Mouse (Mus musculus): ENCODE results near the gene Sprr3.
"Not testable (repeated sequence)": the region's sequence is repeated elsewhere in the genome, so short reads cannot be mapped to it uniquely, and the experiment has no call there.

Sprr3 gene

GRCm38 (mm10) chr3:92458620-92459019, at the start of gene Sprr3:
Gene Sprr3, minus strand, starts transcription at chr3:92458720.
- in situ Hi-C loops (cut with MboI; ENCODE audit: low sequenced_read_pairs) = no loop called here

- in situ Hi-C loops (cut with MboI; ENCODE audit: low sequenced_read_pairs) = no loop called here
Observed at GRCm38 (mm10) chr3:92508185-92508584, 49.7 kb upstream of the Sprr3 start.

GRCm38 (mm10) chr3:92503528-92503927, 45.0 kb upstream of the Sprr3 start:
- in situ Hi-C loops (cut with MboI; ENCODE audit: low sequenced_read_pairs) = no loop called here

GRCm38 (mm10) chr3:92500393-92500792, 41.9 kb upstream of the Sprr3 start, which contains the start of gene Sprr4:
Gene Sprr4, minus strand, starts transcription at chr3:92500493.
- in situ Hi-C loops (cut with MboI; ENCODE audit: low sequenced_read_pairs) = no loop called here

- in situ Hi-C loops (cut with MboI; ENCODE audit: low sequenced_read_pairs) = not testable (repeated sequence)
Observed at GRCm38 (mm10) chr3:92490262-92490661, 31.7 kb upstream of the Sprr3 start.

- in situ Hi-C loops (cut with MboI; ENCODE audit: low sequenced_read_pairs) = no loop called here
Observed at GRCm38 (mm10) chr3:92486307-92486706, 27.8 kb upstream of the Sprr3 start.

- in situ Hi-C loops (cut with MboI; ENCODE audit: low sequenced_read_pairs) = no loop called here
Observed at GRCm38 (mm10) chr3:92485863-92486262, 27.3 kb upstream of the Sprr3 start, which contains the start of gene Sprr1a. Gene Sprr1a, minus strand, starts transcription at chr3:92485895.

- in situ Hi-C loops (cut with MboI; ENCODE audit: low sequenced_read_pairs) = not testable (repeated sequence)
Observed at GRCm38 (mm10) chr3:92481249-92481648, 22.7 kb upstream of the Sprr3 start.

GRCm38 (mm10) chr3:92470111-92470510, 11.6 kb upstream of the Sprr3 start:
- in situ Hi-C loops (cut with MboI; ENCODE audit: low sequenced_read_pairs) = no loop called here

- in situ Hi-C loops (cut with MboI; ENCODE audit: low sequenced_read_pairs) = no loop called here
Observed at GRCm38 (mm10) chr3:92467424-92467823, 8.9 kb upstream of the Sprr3 start.

GRCm38 (mm10) chr3:92466576-92466975, 8.1 kb upstream of the Sprr3 start:
- in situ Hi-C loops (cut with MboI; ENCODE audit: low sequenced_read_pairs) = no loop called here

- in situ Hi-C loops (cut with MboI; ENCODE audit: low sequenced_read_pairs) = no loop called here
Observed at GRCm38 (mm10) chr3:92455151-92455550, 3.4 kb downstream of the Sprr3 start.

GRCm38 (mm10) chr3:92440177-92440576, 18.3 kb downstream of the Sprr3 start:
- in situ Hi-C loops (cut with MboI; ENCODE audit: low sequenced_read_pairs) = no loop called here

- in situ Hi-C loops (cut with MboI; ENCODE audit: low sequenced_read_pairs) = no loop called here
Observed at GRCm38 (mm10) chr3:92438689-92439088, 19.8 kb downstream of the Sprr3 start, which contains the start of gene Sprr1b. Gene Sprr1b, minus strand, starts transcription at chr3:92438789.

- in situ Hi-C loops (cut with MboI; ENCODE audit: low sequenced_read_pairs) = no loop called here
Observed at GRCm38 (mm10) chr3:92432282-92432681, 26.2 kb downstream of the Sprr3 start, which contains the start of gene Sprr2k. Gene Sprr2k, plus strand, starts transcription at chr3:92432582.

GRCm38 (mm10) chr3:92429323-92429722, 29.2 kb downstream of the Sprr3 start, which contains the start of gene Gm9774:
Gene Gm9774, minus strand, starts transcription at chr3:92429423.
- in situ Hi-C loops (cut with MboI; ENCODE audit: low sequenced_read_pairs) = no loop called here

- in situ Hi-C loops (cut with MboI; ENCODE audit: low sequenced_read_pairs) = no loop called here
Observed at GRCm38 (mm10) chr3:92417782-92418181, 40.7 kb downstream of the Sprr3 start, which contains the start of gene Sprr2j-ps. Gene Sprr2j-ps, plus strand, starts transcription at chr3:92418082.

- in situ Hi-C loops (cut with MboI; ENCODE audit: low sequenced_read_pairs) = no loop called here
Observed at GRCm38 (mm10) chr3:92407691-92408090, 50.8 kb downstream of the Sprr3 start, which contains the start of gene Sprr2i. Gene Sprr2i, plus strand, starts transcription at chr3:92407991.
